Mouse (Mus musculus) spleen, adult 2 months (tissue): ENCODE data around the gene Slc35d2. TPM values are rescaled to one million over a fixed set of nuclear protein-coding genes. Genes with fewer than 3 reads are reported as not detected.
A peak's percentile ranks its signal among the peaks of the same experiment; 100 is the strongest.

Experiments used
- DNase-seq, 2 experiments: peaks; one replicate each; pipeline versions ENCODE4 v3.0.0 to v3.0.0-alpha.2; 2012 to 2021; ENCODE audit warnings: low spot score in 2 of 2, low read depth in 1 of 2
- H3K27ac ChIP-seq: fragments of 200-500 bp; 2 replicates; pipeline ENCODE4 v1.5.1; 2012; ENCODE audit warnings: low read length, inconsistent platforms; ENCODE audit not compliant: insufficient read depth
- H3K27me3 ChIP-seq: fragments of 200-500 bp; 2 replicates; pipeline ENCODE4 v1.6.1; 2012; ENCODE audit warnings: mild to moderate bottlenecking, moderate library complexity, low read length, inconsistent platforms; ENCODE audit not compliant: control insufficient read depth, insufficient read depth
- H3K36me3 ChIP-seq: fragments of 200-500 bp; 2 replicates; pipeline ENCODE4 v1.6.1; 2012; ENCODE audit warnings: mild to moderate bottlenecking, low read length, inconsistent platforms; ENCODE audit not compliant: control insufficient read depth, insufficient read depth
- H3K4me1 ChIP-seq: fragments of 200-500 bp; 2 replicates; pipeline ENCODE4 v1.6.1; 2011; ENCODE audit warnings: inconsistent platforms; ENCODE audit not compliant: control insufficient read depth, insufficient read depth, insufficient read length
- H3K4me3 ChIP-seq: fragments of 200-500 bp; 2 replicates; pipeline ENCODE4 v1.5.1; 2011; ENCODE audit warnings: mild to moderate bottlenecking, inconsistent platforms; ENCODE audit not compliant: insufficient read depth, insufficient read length; ENCODE audit errors: extremely low read depth
- CTCF ChIP-seq: fragments of 200-500 bp; IDR thresholded peaks from 2 replicates; pipeline ENCODE4 v1.5.1; 2011; ENCODE audit warnings: mild to moderate bottlenecking, inconsistent platforms; ENCODE audit not compliant: insufficient read depth, insufficient read length, insufficient replicate concordance; ENCODE audit errors: extremely low read depth
- POLR2A ChIP-seq: fragments of 200-500 bp; IDR thresholded peaks from 2 replicates; pipeline ENCODE4 v1.6.1; 2011; ENCODE audit warnings: low read depth, low read length, inconsistent platforms
- WGBS: fragments of 180-500 bp; shearing (Covaris S2); methylation state at CpG from one replicate; pipeline ENCODE4 v1.1.7; 2018; 5-methylcytosine and 5-hydroxymethylcytosine counted together
- polyA plus RNA-seq: library from polyadenylated mRNA; depleted of rRNA; stranded (reverse); fragments of >200 nt; gene quantifications from 2 replicates; pipeline ENCODE4 v1.2.3, GENCODE M21; 2012

Gene Slc35d2
- polyA plus RNA-seq, 1 experiment, result 4.5 TPM

- Histone ChIP-seq H3K27me3 (no peaks in the 10 kb centered on the region), H3K4me3 (no peak overlapping the region), H3K36me3 (no peaks in the 10 kb centered on the region), H3K4me1 (no peaks in the 10 kb centered on the region; the same call in 1 of the 2 replicates), H3K27ac (no peak overlapping the region)
- TF ChIP-seq POLR2A (no peak), CTCF (no peak)
- 64% methylated on average over 5 of the region's 5 CpGs for WGBS
- no peak for DNase-seq
Observed at GRCm38 (mm10) chr13:64150121-64150520, 21.0 kb upstream of the Slc35d2 start.

GRCm38 (mm10) chr13:64129616-64130375, 628 bp upstream of the Slc35d2 start:
- peaks cover 3% of the 10 kb centered on the region for H3K36me3 ChIP-seq
- peak; percentile 37 to 67 for DNase-seq
- H3K27ac ChIP-seq, result peak overlapping the region; percentile 54
- H3K27me3 ChIP-seq, result no peaks in the 10 kb centered on the region
- peak overlapping the region; percentile 67 for H3K4me3 ChIP-seq
- H3K4me1 ChIP-seq, result no peaks in the 10 kb centered on the region
- WGBS, result 37% methylated on average over 15 of the region's 15 CpGs
- TF ChIP-seq CTCF (peak; percentile 19; the same call in 1 of the 2 replicates), POLR2A (no peak)

- H3K36me3 ChIP-seq, result no peaks in the 10 kb centered on the region
- H3K4me3 ChIP-seq, result no peak overlapping the region
- 80% methylated on average over 4 of the region's 4 CpGs for WGBS
- no peaks in the 10 kb centered on the region for H3K4me1 ChIP-seq
- no peak for TF ChIP-seq POLR2A
- TF ChIP-seq CTCF, result no peak
- H3K27ac ChIP-seq, result no peak overlapping the region
- no peaks in the 10 kb centered on the region for H3K27me3 ChIP-seq
- DNase-seq, result no peak
Observed at GRCm38 (mm10) chr13:64126316-64126715, 2.9 kb downstream of the Slc35d2 start.

GRCm38 (mm10) chr13:64124886-64125285, 4.3 kb downstream of the Slc35d2 start:
- Histone ChIP-seq H3K4me3 (no peak overlapping the region), H3K36me3 (no peaks in the 10 kb centered on the region), H3K27ac (no peak overlapping the region), H3K27me3 (no peaks in the 10 kb centered on the region), H3K4me1 (no peaks in the 10 kb centered on the region; the same call in 1 of the 2 replicates)
- DNase-seq, result no peak
- WGBS, result 93% methylated on average over 6 of the region's 6 CpGs
- no peak for TF ChIP-seq POLR2A
- TF ChIP-seq CTCF, result no peak

DNA sequence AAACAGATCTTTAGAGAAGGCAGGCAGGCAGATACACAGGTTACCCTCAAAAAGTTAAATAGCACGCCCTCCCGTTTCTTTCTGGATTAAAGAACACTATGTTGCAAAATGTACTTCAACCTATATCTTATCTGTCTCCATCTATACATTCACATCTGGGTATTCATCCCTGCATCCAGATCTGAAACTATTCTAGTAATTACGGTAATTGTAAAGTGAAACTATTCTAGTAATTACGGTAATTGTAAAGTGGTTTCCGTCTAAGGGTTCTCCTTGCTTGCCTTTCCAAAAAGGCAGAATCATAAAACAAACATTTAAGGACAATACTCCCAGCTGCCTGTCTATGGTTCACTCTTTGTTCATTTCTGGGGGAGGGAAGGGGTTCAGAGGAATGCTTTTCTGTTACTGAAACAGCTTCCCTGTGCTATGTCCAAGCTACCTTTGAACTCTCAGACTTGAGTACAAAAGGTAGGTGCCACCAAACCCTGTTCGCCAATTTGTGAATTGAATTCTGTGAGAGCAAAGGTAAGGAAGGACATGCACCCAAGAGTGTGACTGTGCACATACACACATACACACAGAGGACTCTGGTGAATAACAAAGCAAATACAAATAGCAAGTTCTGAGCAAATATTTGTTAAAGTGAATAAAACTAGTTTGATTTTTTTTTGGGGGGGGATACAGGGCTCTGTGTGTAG, 5.5 kb downstream of the Slc35d2 start:
- no peak for DNase-seq
- Histone ChIP-seq H3K27ac (no peak overlapping the region), H3K36me3 (no peaks in the 10 kb centered on the region)

GRCm38 (mm10) chr13:64120760-64121159, 8.4 kb downstream of the Slc35d2 start:
- no peaks in the 10 kb centered on the region; the same call in 1 of the 2 replicates for H3K4me1 ChIP-seq
- H3K27ac ChIP-seq, result no peak overlapping the region
- H3K27me3 ChIP-seq, result no peaks in the 10 kb centered on the region
- no peak overlapping the region for H3K4me3 ChIP-seq
- H3K36me3 ChIP-seq, result no peaks in the 10 kb centered on the region
- 29% methylated on average over 4 of the region's 4 CpGs for WGBS
- DNase-seq, result no peak
- no peak for TF ChIP-seq POLR2A
- TF ChIP-seq CTCF, result no peak

More for the DNA sequence above, 5.5 kb downstream of the Slc35d2 start:
- Histone ChIP-seq H3K4me3 (no peak overlapping the region), H3K4me1 (no peaks in the 10 kb centered on the region; the same call in 1 of the 2 replicates), H3K27me3 (no peaks in the 10 kb centered on the region)
- TF ChIP-seq CTCF, result no peak
- TF ChIP-seq POLR2A, result no peak
- WGBS, result 79% methylated on average over 6 of the region's 6 CpGs
